Mouse (Mus musculus) cortical plate, adult 2 months (tissue): ENCODE measurements around the gene Dock2. TPM values are rescaled to one million over a fixed set of nuclear protein-coding genes. Genes with fewer than 3 reads are reported as not detected.

ENCODE experiments used
- H3K27ac ChIP-seq: fragments of 200-500 bp; 2 replicates; pipeline ENCODE4 v1.5.1; 2012; ENCODE audit warnings: low read length, control low read depth, inconsistent platforms; ENCODE audit not compliant: insufficient read depth
- H3K4me1 ChIP-seq: fragments of 200-500 bp; 2 replicates; pipeline ENCODE4 v1.6.1; 2011; ENCODE audit warnings: low read length; ENCODE audit not compliant: control insufficient read depth, insufficient read depth
- H3K4me3 ChIP-seq: fragments of 200-500 bp; 2 replicates; pipeline ENCODE4 v1.5.1; 2011; ENCODE audit warnings: mild to moderate bottlenecking, low read length, control low read depth; ENCODE audit not compliant: insufficient read depth
- CTCF ChIP-seq: fragments of 200-500 bp; IDR thresholded peaks from 2 replicates; pipeline ENCODE4 v1.5.1; 2011; ENCODE audit warnings: mild to moderate bottlenecking, control low read depth, low read length; ENCODE audit not compliant: insufficient read depth; ENCODE audit errors: extremely low read depth
- POLR2A ChIP-seq: fragments of 200-500 bp; IDR thresholded peaks from 2 replicates; pipeline ENCODE4 v1.6.1; 2011; ENCODE audit warnings: mild to moderate bottlenecking, low read length, control low read depth; ENCODE audit not compliant: insufficient read depth; ENCODE audit errors: extremely low read depth
- polyA plus RNA-seq: library from polyadenylated mRNA; depleted of rRNA; stranded (reverse); fragments of >200 nt; gene quantifications from 2 replicates; pipeline ENCODE4 v1.2.3, GENCODE M21; 2012

Gene Dock2
- polyA plus RNA-seq, 1 experiment: 1.7 TPM

- Histone ChIP-seq H3K4me1 (no peaks in the 10 kb centered on the region), H3K27ac (no peak overlapping the region), H3K4me3 (no peak overlapping the region)
- no peak for TF ChIP-seq CTCF
- no peak for TF ChIP-seq POLR2A
Observed at GRCm38 (mm10) chr11:34297698-34298378, 485.9 kb downstream of the Dock2 start.

GRCm38 (mm10) chr11:34291304-34291703 lies 492.4 kb downstream of the Dock2 start:
- no peak overlapping the region for H3K27ac ChIP-seq
- TF ChIP-seq CTCF: no peak
- no peak for TF ChIP-seq POLR2A
- H3K4me1 ChIP-seq: no peaks in the 10 kb centered on the region; the same call in 1 of the 2 replicates
- H3K4me3 ChIP-seq: no peak overlapping the region

- no peak overlapping the region for H3K4me3 ChIP-seq
- TF ChIP-seq POLR2A (no peak), CTCF (no peak)
- H3K27ac ChIP-seq: no peak overlapping the region
- H3K4me1 ChIP-seq: no peaks in the 10 kb centered on the region; the same call in 1 of the 2 replicates
Observed at GRCm38 (mm10) chr11:34290708-34291107, 493.0 kb downstream of the Dock2 start.

- H3K27ac ChIP-seq: no peak overlapping the region
- H3K4me1 ChIP-seq: no peaks in the 10 kb centered on the region; the same call in 1 of the 2 replicates
- no peak overlapping the region for H3K4me3 ChIP-seq
- no peak for TF ChIP-seq CTCF
- no peak for TF ChIP-seq POLR2A
Observed at GRCm38 (mm10) chr11:34290265-34290664, 493.4 kb downstream of the Dock2 start.

GRCm38 (mm10) chr11:34284124-34284808 lies 499.4 kb downstream of the Dock2 start:
- no peak overlapping the region for H3K27ac ChIP-seq
- no peak overlapping the region for H3K4me3 ChIP-seq
- no peaks in the 10 kb centered on the region for H3K4me1 ChIP-seq
- no peak for TF ChIP-seq POLR2A
- TF ChIP-seq CTCF: no peak

GRCm38 (mm10) chr11:34277047-34277445 lies 506.6 kb downstream of the Dock2 start:
- Histone ChIP-seq H3K4me3 (no peak overlapping the region), H3K27ac (no peak overlapping the region), H3K4me1 (no peaks in the 10 kb centered on the region)
- TF ChIP-seq POLR2A (no peak), CTCF (no peak)

- no peak overlapping the region for H3K27ac ChIP-seq
- TF ChIP-seq POLR2A: no peak
- TF ChIP-seq CTCF: no peak
- H3K4me3 ChIP-seq: no peak overlapping the region
- H3K4me1 ChIP-seq: no peaks in the 10 kb centered on the region
Observed at GRCm38 (mm10) chr11:34276363-34277046, 507.2 kb downstream of the Dock2 start.

GRCm38 (mm10) chr11:34275941-34276340 lies 507.8 kb downstream of the Dock2 start:
- no peak overlapping the region for H3K4me3 ChIP-seq
- no peak for TF ChIP-seq POLR2A
- TF ChIP-seq CTCF: peak; percentile 60
- no peak overlapping the region for H3K27ac ChIP-seq
- no peaks in the 10 kb centered on the region for H3K4me1 ChIP-seq

- no peak overlapping the region for H3K4me3 ChIP-seq
- H3K4me1 ChIP-seq: no peaks in the 10 kb centered on the region
Observed at GRCm38 (mm10) chr11:34272016-34272415, 511.7 kb downstream of the Dock2 start.

GRCm38 (mm10) chr11:34264099-34264498 lies 519.6 kb downstream of the Dock2 start:
- Histone ChIP-seq H3K27ac (no peak overlapping the region), H3K4me3 (no peak overlapping the region), H3K4me1 (peaks cover under 1% of the 10 kb centered on the region; the same call in 1 of the 2 replicates)
- TF ChIP-seq CTCF: no peak

More at GRCm38 (mm10) chr11:34272016-34272415, 511.7 kb downstream of the Dock2 start:
- no peak overlapping the region for H3K27ac ChIP-seq
- TF ChIP-seq POLR2A: no peak
- TF ChIP-seq CTCF: no peak
